In genomic region chr19:44487266-44487665, GRCm38 (mm10) we compare ENCODE assay signal across 8 mouse cellular contexts. TPM values are rescaled to one million over a fixed set of nuclear protein-coding genes. Genes with fewer than 3 reads are reported as not detected.
DNase-seq lines count a peak whose midpoint lies in the region; ATAC-seq lines count a peak whose summit lies in the region.

No protein-coding gene starts in this region.

- 13% methylated on average over 8 of the region's 8 CpGs for WGBS in midbrain, embryonic 11.5 days
- 15% methylated on average over 8 of the region's 8 CpGs for WGBS in midbrain, embryonic 14.5 days
- 13% methylated on average over 8 of the region's 8 CpGs for WGBS in embryonic facial prominence, embryonic 15.5 days

- no peak overlapping the region for H3K27ac ChIP-seq in midbrain, embryonic 11.5 days (ENCODE audit: low read depth, low read length)
- no peak overlapping the region for H3K27ac ChIP-seq in midbrain, embryonic 14.5 days (replicated peaks; ENCODE audit: low read depth, low read length)
- no peak overlapping the region for H3K27ac ChIP-seq in embryonic facial prominence, embryonic 15.5 days (replicated peaks)

- peak; percentile 89 for DNase-seq in midbrain, embryonic 11.5 days (ENCODE audit: low spot score, missing footprints)
- no peak for DNase-seq in midbrain, embryonic 14.5 days
- DNase-seq in adipocyte (ENCODE audit: low spot score) = peak; percentile 51
- DNase-seq in kidney, postnatal 14 days = peak; percentile 55
- DNase-seq in mesoderm, embryonic 11.5 days (ENCODE audit: low read depth, low spot score) = peak; percentile 33
- peak; percentile 51 to 85 for DNase-seq in thymus, postnatal 10 days (ENCODE audit: low spot score in 2 of 2)

- no peaks in the 10 kb centered on the region for H3K4me1 ChIP-seq in midbrain, embryonic 11.5 days (ENCODE audit: control insufficient read depth, insufficient read depth, low read length)
- H3K4me1 ChIP-seq in midbrain, embryonic 14.5 days (ENCODE audit: control insufficient read depth, insufficient read depth, low read length) = no peaks in the 10 kb centered on the region
- H3K4me1 ChIP-seq in embryonic facial prominence, embryonic 15.5 days = no peaks in the 10 kb centered on the region

- no peak overlapping the region for H3K9ac ChIP-seq in midbrain, embryonic 11.5 days (ENCODE audit: low read length)
- H3K9ac ChIP-seq in midbrain, embryonic 14.5 days (replicated peaks; ENCODE audit: low read length) = no peak overlapping the region
- H3K9ac ChIP-seq in embryonic facial prominence, embryonic 15.5 days = no peak overlapping the region

- H3K4me3 ChIP-seq in midbrain, embryonic 11.5 days (ENCODE audit: low read depth, low read length) = no peak overlapping the region
- H3K4me3 ChIP-seq in midbrain, embryonic 14.5 days (replicated peaks; ENCODE audit: low read depth, low read length) = no peak overlapping the region
- H3K4me3 ChIP-seq in embryonic facial prominence, embryonic 15.5 days (replicated peaks) = no peak overlapping the region

- peaks cover 20% of the 10 kb centered on the region for H3K27me3 ChIP-seq in midbrain, embryonic 11.5 days (ENCODE audit: control insufficient read depth, insufficient read depth, low read length)
- H3K27me3 ChIP-seq in midbrain, embryonic 14.5 days (ENCODE audit: control insufficient read depth, insufficient read depth, low read length) = peaks cover 26% of the 10 kb centered on the region
- H3K27me3 ChIP-seq in embryonic facial prominence, embryonic 15.5 days = 0 out of 2 replicates have a peak, but pooled peaks cover 4% of the 10 kb centered on the region

- H3K4me2 ChIP-seq in midbrain, embryonic 11.5 days = no peak overlapping the region
- H3K4me2 ChIP-seq in midbrain, embryonic 14.5 days (ENCODE audit: low read length) = no peak overlapping the region
- no peak overlapping the region for H3K4me2 ChIP-seq in embryonic facial prominence, embryonic 15.5 days (replicated peaks)

- H3K9me3 ChIP-seq in midbrain, embryonic 11.5 days (ENCODE audit: control insufficient read depth, low read length) = no peaks in the 10 kb centered on the region
- H3K9me3 ChIP-seq in midbrain, embryonic 14.5 days (ENCODE audit: control insufficient read depth, low read length) = no peaks in the 10 kb centered on the region
- no peaks in the 10 kb centered on the region for H3K9me3 ChIP-seq in embryonic facial prominence, embryonic 15.5 days (replicated peaks)

- ATAC-seq in midbrain, embryonic 11.5 days (ENCODE audit: low FRiP score) = no peak
- no peak for ATAC-seq in midbrain, embryonic 14.5 days (ENCODE audit: low FRiP score, low TSS enrichment)
- ATAC-seq in embryonic facial prominence, embryonic 15.5 days (ENCODE audit: insufficient number of reproducible peaks, low FRiP score, low TSS enrichment, low read depth) = 0 out of 2 replicates have a peak, but pooled peaks have one; percentile 34
- no peak for ATAC-seq in activated CD4-positive, CD25-positive, alpha-beta regulatory T cell, adult 4 months

- no peaks in the 10 kb centered on the region for H3K36me3 ChIP-seq in midbrain, embryonic 11.5 days (ENCODE audit: control insufficient read depth, insufficient read depth, low read length)
- no peaks in the 10 kb centered on the region for H3K36me3 ChIP-seq in midbrain, embryonic 14.5 days (ENCODE audit: control insufficient read depth, insufficient read depth, low read length)
- H3K36me3 ChIP-seq in embryonic facial prominence, embryonic 15.5 days = no peaks in the 10 kb centered on the region

RNA-seq across cellular contexts. Expression of gene Wnt8b, which starts 6.0 kb away (rescaled TPM):
- polyA plus RNA-seq in midbrain, embryonic 11.5 days (2014; fragmentation: Nextera tagmentation; extraction: Ambion mirVana) = 7.9 and 13.9 TPM in 2 replicates
- polyA plus RNA-seq in midbrain, embryonic 14.5 days (2014; fragmentation: Nextera tagmentation; extraction: Ambion mirVana) = 0.54 and 1.2 TPM in 2 replicates
- not detected in 2 replicates for polyA plus RNA-seq in embryonic facial prominence, embryonic 15.5 days (2015; fragmentation: Nextera tagmentation; extraction: Ambion mirVana)
- polyA plus RNA-seq in activated CD4-positive, CD25-positive, alpha-beta regulatory T cell, adult 4 months (2017; shearing (Covaris generic)) = not detected

RNA-seq across cellular contexts. Expression of gene Sec31b, which starts 58.4 kb away (rescaled TPM):
- 0.18 and 0.25 TPM in 2 replicates for polyA plus RNA-seq in midbrain, embryonic 11.5 days (2014; fragmentation: Nextera tagmentation; extraction: Ambion mirVana)
- 0.05 and 0.12 TPM in 2 replicates for polyA plus RNA-seq in midbrain, embryonic 14.5 days (2014; fragmentation: Nextera tagmentation; extraction: Ambion mirVana)
- 0.41 and 0.56 TPM in 2 replicates for polyA plus RNA-seq in embryonic facial prominence, embryonic 15.5 days (2015; fragmentation: Nextera tagmentation; extraction: Ambion mirVana)
- polyA plus RNA-seq in activated CD4-positive, CD25-positive, alpha-beta regulatory T cell, adult 4 months (2017; shearing (Covaris generic)) = 1 to 10 TPM in 1 of 2 experiments, under 1 TPM in 1; 0.62 to 1.5 TPM
